Mouse (Mus musculus): ENCODE data around the gene Olfr1369-ps1. TPM values are rescaled to one million over a fixed set of nuclear protein-coding genes. Genes with fewer than 3 reads are reported as not detected.

Olfr1369-ps1 gene
- polyA plus RNA-seq, 1 experiment = not detected

- peak overlapping the region; percentile 74 for H3K4me3 ChIP-seq (ENCODE audit: insufficient read depth, low read depth, low read length)
- H3K4me1 ChIP-seq (ENCODE audit: control insufficient read depth, insufficient read depth, insufficient read length, low read length) = no peaks in the 10 kb centered on the region
- no peak overlapping the region for H3K27ac ChIP-seq (replicated peaks; ENCODE audit: low read depth, low read length)
Measured at GRCm38 (mm10) chr13:21160657-21161590, 49.6 kb downstream of the Olfr1369-ps1 start.

GRCm38 (mm10) chr13:21161591-21161990 lies 50.3 kb downstream of the Olfr1369-ps1 start:
- Histone ChIP-seq H3K4me3 (ENCODE audit: insufficient read depth, low read depth, low read length) (no peak overlapping the region), H3K4me1 (ENCODE audit: control insufficient read depth, insufficient read depth, insufficient read length, low read length) (no peaks in the 10 kb centered on the region), H3K27ac (replicated peaks; ENCODE audit: low read depth, low read length) (no peak overlapping the region)

- Histone ChIP-seq H3K27ac (replicated peaks; ENCODE audit: low read depth, low read length) (no peak overlapping the region), H3K4me3 (ENCODE audit: insufficient read depth, low read depth, low read length) (no peak overlapping the region), H3K4me1 (ENCODE audit: control insufficient read depth, insufficient read depth, insufficient read length, low read length) (peaks cover 2% of the 10 kb centered on the region; the same call in 1 of the 2 replicates)
Measured at GRCm38 (mm10) chr13:21162591-21162990, 51.3 kb downstream of the Olfr1369-ps1 start.

- Histone ChIP-seq H3K4me1 (ENCODE audit: control insufficient read depth, insufficient read depth, insufficient read length, low read length) (peaks cover 2% of the 10 kb centered on the region; the same call in 1 of the 2 replicates), H3K27ac (replicated peaks; ENCODE audit: low read depth, low read length) (no peak overlapping the region), H3K4me3 (ENCODE audit: insufficient read depth, low read depth, low read length) (peak overlapping the region; percentile 66)
Measured at GRCm38 (mm10) chr13:21166936-21167909, 55.9 kb downstream of the Olfr1369-ps1 start.

GRCm38 (mm10) chr13:21167910-21168300 lies 56.6 kb downstream of the Olfr1369-ps1 start:
- peak overlapping the region; percentile 66 for H3K4me3 ChIP-seq (ENCODE audit: insufficient read depth, low read depth, low read length)
- peaks cover 4% of the 10 kb centered on the region; the same call in 1 of the 2 replicates for H3K4me1 ChIP-seq (ENCODE audit: control insufficient read depth, insufficient read depth, insufficient read length, low read length)
- no peak overlapping the region for H3K27ac ChIP-seq (replicated peaks; ENCODE audit: low read depth, low read length)

GRCm38 (mm10) chr13:21168371-21169011 lies 57.2 kb downstream of the Olfr1369-ps1 start:
- H3K27ac ChIP-seq (replicated peaks; ENCODE audit: low read depth, low read length) = no peak overlapping the region
- H3K4me3 ChIP-seq (ENCODE audit: insufficient read depth, low read depth, low read length) = peak overlapping the region; percentile 66
- H3K4me1 ChIP-seq (ENCODE audit: control insufficient read depth, insufficient read depth, insufficient read length, low read length) = peaks cover 4% of the 10 kb centered on the region; the same call in 1 of the 2 replicates

Other genes with a start within 250 kb of the Olfr1369-ps1 start
- gene Olfr1370, start 36.5 kb upstream of the Olfr1369-ps1 start, polyA plus RNA-seq (2012; ENCODE audit: insufficient read depth, insufficient read length, missing spikeins) = not detected in 2 replicates
- not detected in 2 replicates for gene Olfr263, start 18.2 kb downstream of the Olfr1369-ps1 start, polyA plus RNA-seq (2012; ENCODE audit: insufficient read depth, insufficient read length, missing spikeins)
- gene Olfr1368, start 34.4 kb downstream of the Olfr1369-ps1 start, polyA plus RNA-seq (2012; ENCODE audit: insufficient read depth, insufficient read length, missing spikeins) = not detected in 2 replicates
- 9.1 and 14.4 TPM in 2 replicates for gene Trim27, start 68.0 kb downstream of the Olfr1369-ps1 start, polyA plus RNA-seq (2012; ENCODE audit: insufficient read depth, insufficient read length, missing spikeins)
- not detected in 2 replicates for gene Gpx5, start 181.2 kb downstream of the Olfr1369-ps1 start, polyA plus RNA-seq (2012; ENCODE audit: insufficient read depth, insufficient read length, missing spikeins)
- gene Gpx6, start 200.6 kb downstream of the Olfr1369-ps1 start, polyA plus RNA-seq (2012; ENCODE audit: insufficient read depth, insufficient read length, missing spikeins) = not detected in 2 replicates
- gene Olfr1367, start 235.4 kb downstream of the Olfr1369-ps1 start, polyA plus RNA-seq (2012; ENCODE audit: insufficient read depth, insufficient read length, missing spikeins) = not detected in 2 replicates